Mouse (Mus musculus) small intestine, adult 2 months (tissue): ENCODE measurements around the gene Ubr7. TPM values are rescaled to one million over a fixed set of nuclear protein-coding genes. Genes with fewer than 3 reads are reported as not detected.

Experiments used
- H3K27ac ChIP-seq: fragments of 200-500 bp; 2 replicates; pipeline ENCODE4 v1.5.1; 2012; ENCODE audit warnings: low read depth, low read length, control low read depth, inconsistent platforms; ENCODE audit not compliant: insufficient read depth
- H3K27me3 ChIP-seq: fragments of 200-500 bp; 2 replicates; pipeline ENCODE4 v1.6.1; 2012; ENCODE audit warnings: mild to moderate bottlenecking, moderate library complexity, low read length, inconsistent platforms; ENCODE audit not compliant: control insufficient read depth, insufficient read depth
- H3K36me3 ChIP-seq: fragments of 200-500 bp; 2 replicates; pipeline ENCODE4 v1.6.1; 2012; ENCODE audit warnings: mild to moderate bottlenecking, low read length, control low read depth, inconsistent platforms; ENCODE audit not compliant: control insufficient read depth, insufficient read depth
- H3K4me1 ChIP-seq: fragments of 200-500 bp; 2 replicates; pipeline ENCODE4 v1.6.1; 2012; ENCODE audit warnings: low read length, inconsistent platforms, mixed read lengths; ENCODE audit not compliant: control insufficient read depth, insufficient read depth, insufficient read length
- H3K4me3 ChIP-seq: fragments of 200-500 bp; 2 replicates; pipeline ENCODE4 v1.5.1; 2012; ENCODE audit warnings: low read depth, mild to moderate bottlenecking, control low read depth, inconsistent platforms, low read length, moderate library complexity
- CTCF ChIP-seq: fragments of 200-500 bp; IDR thresholded peaks from 2 replicates; pipeline ENCODE4 v1.5.1; 2012; ENCODE audit warnings: low read depth, mild to moderate bottlenecking, control low read depth, inconsistent platforms, low read length, moderate library complexity, mixed read lengths; ENCODE audit not compliant: insufficient replicate concordance, insufficient read length; ENCODE audit errors: extremely low read depth
- POLR2A ChIP-seq: fragments of 200-500 bp; IDR thresholded peaks from 2 replicates; pipeline ENCODE4 v1.6.1; 2012; ENCODE audit warnings: low read depth, mild to moderate bottlenecking, control low read depth, inconsistent platforms, low read length, moderate library complexity
- WGBS: fragments of 180-500 bp; shearing (Covaris S2); methylation state at CpG from one replicate; pipeline ENCODE4 v1.1.7; 2018; 5-methylcytosine and 5-hydroxymethylcytosine counted together
- polyA plus RNA-seq: library from polyadenylated mRNA; depleted of rRNA; stranded (reverse); fragments of >200 nt; gene quantifications from 2 replicates; pipeline ENCODE4 v1.2.3, GENCODE M21; 2012

Ubr7 gene
- polyA plus RNA-seq, 1 experiment = 4.5 TPM

DNA sequence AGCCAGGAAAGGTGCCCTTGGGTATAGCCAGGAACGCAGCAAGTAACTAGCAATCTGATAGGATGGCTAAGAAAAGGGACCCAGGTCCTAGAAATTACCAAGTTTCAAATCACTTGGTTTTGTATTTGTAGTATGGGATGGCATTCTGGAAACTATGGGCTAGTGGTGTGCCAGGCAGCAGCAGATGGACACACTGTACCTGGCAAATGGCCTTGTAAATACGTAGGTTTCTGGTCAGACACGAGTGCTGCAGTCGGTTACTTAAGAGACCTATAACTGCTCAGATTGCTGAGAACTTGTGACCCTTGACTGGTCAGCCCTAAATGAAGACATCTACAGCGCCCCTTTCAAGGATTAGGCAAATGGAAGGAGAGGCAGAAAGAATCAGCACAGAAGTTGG is 20.4 kb downstream of the Ubr7 start:
- WGBS = 85% methylated on average over 5 of the region's 5 CpGs
- no peaks in the 10 kb centered on the region for H3K4me1 ChIP-seq
- H3K4me3 ChIP-seq = no peak overlapping the region
- no peaks in the 10 kb centered on the region for H3K27me3 ChIP-seq
- no peak for TF ChIP-seq CTCF
- TF ChIP-seq POLR2A = no peak
- H3K27ac ChIP-seq = no peak overlapping the region
- H3K36me3 ChIP-seq = peaks cover 25% of the 10 kb centered on the region

DNA sequence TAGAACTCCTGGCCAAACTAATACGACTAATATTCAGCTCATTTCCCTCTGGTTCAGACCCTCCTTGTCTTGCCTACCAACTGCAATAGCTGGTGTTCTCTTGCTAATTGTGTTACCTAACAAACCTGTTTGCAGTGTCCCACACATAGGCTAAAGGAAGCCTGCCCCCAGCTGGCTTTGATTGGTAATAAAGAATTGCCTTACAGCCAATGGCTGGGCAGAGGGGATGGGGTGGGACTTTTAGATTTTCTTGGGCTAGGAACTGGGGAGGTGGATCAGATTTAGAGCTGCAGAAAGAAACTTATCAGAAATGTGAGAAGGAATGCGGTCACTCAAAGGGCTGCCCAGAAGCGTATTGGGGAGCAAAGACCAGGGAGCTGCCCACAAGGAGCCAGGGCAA is 21.7 kb downstream of the Ubr7 start:
- Histone ChIP-seq H3K27me3 (no peaks in the 10 kb centered on the region), H3K4me3 (no peak overlapping the region), H3K36me3 (peaks cover 25% of the 10 kb centered on the region), H3K27ac (no peak overlapping the region), H3K4me1 (no peaks in the 10 kb centered on the region)
- 54% methylated on average over 3 of the region's 3 CpGs for WGBS
- TF ChIP-seq CTCF (no peak), POLR2A (no peak)

DNA sequence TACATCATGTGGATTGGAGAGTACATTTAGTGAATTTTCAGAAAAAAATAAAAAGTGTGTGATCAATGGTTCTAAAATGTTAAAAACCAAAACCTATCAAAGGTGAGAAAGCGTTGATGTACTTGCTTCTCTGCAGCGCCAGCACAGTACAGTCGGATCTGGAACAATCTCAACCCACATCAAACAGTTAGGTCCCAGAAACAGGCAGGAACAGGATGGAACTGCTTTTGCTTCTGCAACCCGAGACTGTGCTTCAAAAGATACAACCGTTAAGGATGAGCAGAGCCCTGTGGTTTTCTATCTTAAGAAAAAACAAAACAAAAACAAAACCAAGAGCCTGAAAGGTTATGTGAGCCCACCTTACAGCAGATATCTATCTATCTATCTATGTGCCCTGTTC is 25.1 kb downstream of the Ubr7 start:
- no peaks in the 10 kb centered on the region for H3K4me1 ChIP-seq
- no peaks in the 10 kb centered on the region for H3K27me3 ChIP-seq
- H3K4me3 ChIP-seq = no peak overlapping the region
- no peak overlapping the region for H3K27ac ChIP-seq
- 90% methylated on average over 5 of the region's 5 CpGs for WGBS
- no peak for TF ChIP-seq CTCF
- no peak for TF ChIP-seq POLR2A
- H3K36me3 ChIP-seq = peaks cover 36% of the 10 kb centered on the region

DNA sequence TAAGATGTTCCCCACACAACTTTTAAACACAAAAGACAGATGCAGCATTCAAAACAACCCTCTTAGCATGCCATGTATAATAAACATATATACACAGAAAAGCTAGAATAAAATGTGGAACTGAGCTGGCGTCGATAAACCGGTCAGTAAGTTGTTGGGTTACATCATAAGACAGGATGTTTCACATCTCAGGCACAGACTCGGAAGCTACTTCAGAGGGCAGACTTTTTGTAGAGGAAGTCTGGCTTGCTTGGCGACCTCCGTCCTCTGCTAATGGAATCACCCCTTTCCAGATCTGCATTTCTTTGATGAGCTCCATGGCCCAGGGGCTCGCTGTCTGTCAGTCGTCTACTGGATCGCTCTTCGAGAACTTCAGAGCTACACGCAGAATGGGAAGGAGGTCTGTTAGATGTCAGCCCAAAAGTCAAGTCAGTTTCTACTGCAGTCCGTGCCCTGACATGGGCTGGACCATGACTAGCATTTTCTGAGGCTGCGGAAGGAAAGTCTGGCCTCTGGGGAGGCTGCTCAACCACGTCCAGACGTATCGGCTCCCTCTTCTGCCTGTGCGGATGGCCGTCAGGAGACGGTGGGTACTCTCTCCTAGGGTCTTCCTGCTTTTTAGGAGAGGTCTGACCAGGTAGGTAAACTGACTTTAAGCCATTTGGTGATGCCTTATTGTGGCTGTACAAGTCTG is 27.3 kb downstream of the Ubr7 start:
- Histone ChIP-seq H3K27me3 (no peaks in the 10 kb centered on the region), H3K4me3 (no peak overlapping the region), H3K4me1 (no peaks in the 10 kb centered on the region), H3K27ac (no peak overlapping the region), H3K36me3 (peaks cover 48% of the 10 kb centered on the region)
- 88% methylated on average over 19 of the region's 19 CpGs for WGBS
- TF ChIP-seq POLR2A (no peak), CTCF (no peak)

DNA sequence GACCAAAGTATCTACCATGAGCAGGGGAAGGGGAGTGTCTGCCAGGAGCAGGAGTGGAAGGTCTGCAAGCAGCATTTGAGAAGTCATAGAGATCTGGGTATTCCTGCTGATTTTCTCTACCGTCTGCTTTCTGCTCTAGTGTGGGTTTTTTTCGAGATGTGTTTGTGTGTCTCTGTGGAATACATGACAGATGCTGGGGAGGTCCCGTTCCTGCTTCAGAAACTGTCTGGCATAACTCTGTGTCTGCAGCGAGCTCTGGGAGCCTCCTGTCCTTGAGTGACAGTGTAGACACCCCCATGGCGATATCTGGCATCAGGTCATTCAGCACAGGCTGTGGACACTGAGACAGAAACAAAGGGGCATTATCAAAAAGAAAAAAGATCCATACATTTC is 27.8 kb downstream of the Ubr7 start:
- WGBS = 87% methylated on average over 5 of the region's 5 CpGs
- Histone ChIP-seq H3K4me1 (no peaks in the 10 kb centered on the region), H3K36me3 (peaks cover 54% of the 10 kb centered on the region), H3K4me3 (no peak overlapping the region), H3K27ac (no peak overlapping the region), H3K27me3 (no peaks in the 10 kb centered on the region)
- TF ChIP-seq POLR2A (no peak), CTCF (no peak)

DNA sequence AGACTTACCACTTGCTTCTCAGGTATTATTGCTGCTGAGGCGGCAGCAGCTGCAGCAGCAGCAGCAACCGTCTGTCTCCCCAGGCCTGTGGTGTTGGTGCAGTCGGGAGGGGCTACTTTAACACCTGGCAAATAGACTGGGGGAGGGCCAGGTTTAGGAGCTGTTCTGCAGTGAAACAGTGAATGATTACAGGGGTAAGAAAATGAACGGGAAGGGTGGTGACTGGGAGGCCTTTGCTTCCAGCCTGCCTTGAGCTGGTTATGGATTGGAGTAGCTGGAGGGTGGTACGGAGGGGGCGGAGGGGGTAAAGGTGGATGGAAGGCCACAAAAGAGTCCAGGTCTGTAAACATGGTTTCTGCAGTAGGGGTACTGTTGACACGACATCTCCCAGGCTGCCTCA is 30.2 kb downstream of the Ubr7 start:
- H3K4me3 ChIP-seq = no peak overlapping the region
- 67% methylated on average over 7 of the region's 7 CpGs for WGBS
- peaks cover 63% of the 10 kb centered on the region for H3K36me3 ChIP-seq
- H3K4me1 ChIP-seq = no peaks in the 10 kb centered on the region
- H3K27ac ChIP-seq = no peak overlapping the region
- TF ChIP-seq CTCF = no peak
- TF ChIP-seq POLR2A = no peak
- H3K27me3 ChIP-seq = no peaks in the 10 kb centered on the region

DNA sequence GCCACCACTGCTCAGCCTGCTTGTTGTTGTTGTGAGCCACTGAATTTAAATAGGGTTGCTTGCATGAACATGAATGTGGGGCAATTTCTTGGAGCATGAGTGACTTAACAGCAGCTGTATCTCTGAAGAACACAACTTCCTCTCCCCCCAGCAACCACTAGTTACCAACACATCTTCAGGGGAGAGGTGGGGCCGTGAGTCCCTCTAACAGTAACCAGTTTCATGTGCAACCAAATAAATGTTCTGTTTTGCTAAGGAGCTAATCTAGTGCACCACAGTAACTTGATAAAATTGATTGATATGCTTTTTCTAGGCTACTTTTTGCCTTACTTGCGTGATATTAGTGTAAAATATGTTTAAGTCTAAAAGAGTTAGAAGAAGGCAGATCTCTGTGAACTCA is 41.8 kb downstream of the Ubr7 start:
- Histone ChIP-seq H3K4me1 (peaks cover 3% of the 10 kb centered on the region; the same call in 1 of the 2 replicates), H3K36me3 (peaks cover 14% of the 10 kb centered on the region), H3K27ac (no peak overlapping the region), H3K4me3 (no peak overlapping the region), H3K27me3 (no peaks in the 10 kb centered on the region)
- no peak for TF ChIP-seq POLR2A
- TF ChIP-seq CTCF = no peak
- 88% methylated on average over 2 of the region's 2 CpGs for WGBS
